Mouse (Mus musculus): ENCODE measurements around the gene Gm45753. TPM values are rescaled to one million over a fixed set of nuclear protein-coding genes. Genes with fewer than 3 reads are reported as not detected.

Gm45753 gene
- polyA plus RNA-seq (2012; rRNA removed), result not detected in 2 replicates

DNA sequence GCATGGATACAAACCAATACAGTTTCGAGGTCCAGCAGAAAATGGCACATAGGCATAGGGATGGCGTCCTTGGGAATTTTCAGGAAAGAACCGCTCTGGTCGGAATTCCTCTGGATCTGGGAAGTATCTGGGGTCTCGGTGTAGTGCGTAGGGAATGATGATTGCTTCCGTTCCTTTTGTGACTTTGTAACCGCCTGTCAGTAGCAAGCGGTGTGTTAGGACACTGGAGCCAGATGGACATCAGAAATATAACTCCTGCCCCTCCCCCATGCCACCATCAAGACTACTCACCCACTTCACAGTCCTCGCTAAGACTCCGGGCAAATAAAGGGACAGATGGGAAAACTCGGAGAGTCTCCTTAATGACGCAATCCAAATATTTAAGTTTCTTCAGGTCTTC is at the start of gene Gm45753:
Gene Gm45753, minus strand, starts transcription at position 101 of the 400 bp plus-strand sequence.

DNA sequence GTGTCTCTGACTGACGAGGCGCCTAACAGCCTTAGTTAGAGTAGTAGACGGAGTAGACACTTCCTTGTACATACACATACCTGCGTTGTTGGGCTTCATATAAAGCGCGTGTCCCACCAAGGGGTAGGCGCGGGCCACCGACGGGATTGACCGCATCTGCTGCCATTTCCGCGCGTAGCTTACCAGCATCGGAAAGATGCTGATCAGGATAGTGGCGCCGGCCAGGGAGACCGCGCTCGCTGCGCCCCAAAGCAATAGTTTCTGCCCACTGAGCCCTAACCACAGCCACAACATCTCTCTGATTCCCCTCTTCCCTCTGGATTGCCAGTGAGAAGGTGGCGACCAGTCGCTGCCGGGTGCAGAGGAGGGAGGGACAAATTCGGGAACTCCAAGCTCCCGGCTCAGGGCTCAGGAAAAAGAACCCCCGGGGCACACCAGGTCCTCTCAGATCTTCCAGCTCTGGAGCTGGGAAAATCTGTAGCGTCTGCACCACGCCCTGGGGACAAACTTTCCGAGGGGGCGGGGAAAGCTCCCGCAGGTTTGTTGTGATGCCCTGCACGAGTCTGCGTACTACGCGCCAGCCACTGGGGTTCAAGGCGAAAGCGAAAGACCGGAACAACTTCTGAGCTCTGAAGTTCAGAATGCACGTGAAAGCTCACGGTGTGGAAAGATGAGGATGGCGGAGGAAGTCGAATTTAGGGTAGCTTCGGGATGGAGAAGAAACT is 24.6 kb upstream of the Gm45753 start, which contains the start of gene Cyp4v3:
Gene Cyp4v3, minus strand, starts transcription at position 532 of the 725 bp plus-strand sequence.

DNA sequence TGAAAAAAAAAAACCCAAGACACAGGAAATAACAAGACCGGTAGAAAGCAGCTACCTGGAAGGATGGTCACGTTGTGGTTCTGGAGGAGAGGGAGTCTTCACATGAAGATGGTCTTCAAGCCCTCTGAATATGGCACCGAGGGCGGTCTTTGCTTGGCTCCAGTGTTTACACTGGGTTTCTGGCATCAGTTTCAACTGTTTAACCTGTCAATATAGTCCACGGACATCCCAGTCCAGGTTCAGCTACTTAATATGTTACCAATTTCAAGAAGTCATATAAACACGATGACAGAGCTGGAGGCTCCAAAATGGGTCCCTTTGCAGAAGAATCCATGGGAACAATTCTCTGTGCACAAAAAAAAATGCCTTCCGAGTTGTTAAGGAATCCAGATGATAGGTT is 13.6 kb downstream of the Gm45753 start, which contains the start of gene Klkb1:
Gene Klkb1, minus strand, starts transcription at position 173 of the 400 bp plus-strand sequence.

DNA sequence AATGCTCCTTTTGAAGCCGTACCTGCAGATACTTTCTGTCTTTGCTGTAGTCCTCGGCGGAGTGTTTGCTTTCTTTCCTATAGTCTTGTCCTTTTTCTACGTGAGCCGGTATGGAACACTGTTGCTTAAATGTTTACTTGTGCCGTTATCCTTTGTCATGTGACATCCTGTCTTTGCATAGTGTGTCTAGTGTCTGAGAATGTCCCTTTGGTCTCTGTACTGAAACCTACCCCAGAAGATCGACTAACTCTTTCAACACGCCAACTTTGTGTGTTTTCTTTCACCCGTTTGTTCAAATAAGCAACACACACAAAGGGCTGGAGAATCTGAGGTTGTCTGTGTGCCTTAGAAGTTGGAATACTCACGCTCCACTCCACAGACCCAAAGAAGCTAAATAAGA is 46.3 kb downstream of the Gm45753 start, which contains the start of gene F11:
Gene F11, minus strand, starts transcription at position 112 of the 400 bp plus-strand sequence.

Other genes with a start within 250 kb of the Gm45753 start
- gene Mtnr1a, start 239.3 kb downstream of the Gm45753 start, polyA plus RNA-seq (2012; rRNA removed), result not detected in 2 replicates
- not detected in 2 replicates for gene F11, start 46.4 kb downstream of the Gm45753 start, polyA plus RNA-seq (2012; rRNA removed)
- gene Klkb1, start 13.6 kb downstream of the Gm45753 start, polyA plus RNA-seq (2012; rRNA removed), result not detected in 2 replicates
- 1.6 TPM in 2 replicates for gene Cyp4v3, start 24.8 kb upstream of the Gm45753 start, polyA plus RNA-seq (2012; rRNA removed)
- gene Fam149a, start 73.8 kb upstream of the Gm45753 start, polyA plus RNA-seq (2012; rRNA removed), result 2.9 and 4.5 TPM in 2 replicates
- gene Tlr3, start 102.6 kb upstream of the Gm45753 start, polyA plus RNA-seq (2012; rRNA removed), result 6.8 and 7.9 TPM in 2 replicates
- 30.0 and 38.9 TPM in 2 replicates for gene Sorbs2, start 199.3 kb upstream of the Gm45753 start, polyA plus RNA-seq (2012; rRNA removed)